Mouse (Mus musculus) ES-Bruce4 (cell line): Measurements from ENCODE around the gene Irak1bp1. TPM values are rescaled to one million over a fixed set of nuclear protein-coding genes. Genes with fewer than 3 reads are reported as not detected.

ENCODE experiments used
- H3K27ac ChIP-seq: 2 replicates; pipeline ENCODE4 v1.5.1; 2012; ENCODE audit warnings: low read length, inconsistent platforms; ENCODE audit not compliant: insufficient read depth
- H3K27me3 ChIP-seq: 2 replicates; pipeline ENCODE4 v1.6.1; 2012; ENCODE audit warnings: mild to moderate bottlenecking, low read length, inconsistent platforms; ENCODE audit not compliant: control insufficient read depth, poor library complexity, insufficient read depth, severe bottlenecking
- H3K36me3 ChIP-seq: 2 replicates; pipeline ENCODE4 v1.6.1; 2012; ENCODE audit warnings: inconsistent platforms, mild to moderate bottlenecking, low read length, moderate library complexity; ENCODE audit not compliant: control insufficient read depth, poor library complexity, insufficient read depth, severe bottlenecking
- H3K4me1 ChIP-seq: one replicate; pipeline ENCODE4 v1.8.1; 2011; ENCODE audit warnings: low read length; ENCODE audit not compliant: control insufficient read depth, insufficient read depth
- H3K4me3 ChIP-seq: 2 replicates; pipeline ENCODE4 v1.5.1; 2011; ENCODE audit warnings: low read depth, mild to moderate bottlenecking, low read length
- H3K9ac ChIP-seq: 2 replicates; pipeline ENCODE4 v1.6.1; 2012; ENCODE audit warnings: low read depth, mild to moderate bottlenecking, inconsistent platforms; ENCODE audit not compliant: poor library complexity, severe bottlenecking
- H3K9me3 ChIP-seq: replicated peaks from 2 replicates; pipeline ENCODE4 v1.6.1; 2012; ENCODE audit warnings: mild to moderate bottlenecking, low read length, inconsistent platforms; ENCODE audit not compliant: control insufficient read depth, poor library complexity, insufficient read depth, severe bottlenecking
- CTCF ChIP-seq: IDR thresholded peaks from one replicate; pipeline ENCODE4 v1.8.1; 2011; ENCODE audit warnings: low read depth, low read length
- EP300 ChIP-seq: IDR thresholded peaks from 2 replicates; pipeline ENCODE4 v1.6.1; 2011; ENCODE audit warnings: low read depth, low read length; ENCODE audit not compliant: insufficient read depth
- POLR2A ChIP-seq: IDR thresholded peaks from one replicate; pipeline ENCODE4 v1.8.1; 2011; ENCODE audit warnings: low read length; ENCODE audit not compliant: insufficient read depth
- polyA plus RNA-seq: library from polyadenylated mRNA; stranded (reverse); fragments of >200 nt; gene quantifications from 2 replicates; pipeline ENCODE4 v1.2.4, GENCODE M21; 2011; ENCODE audit warnings: low read depth; ENCODE audit not compliant: missing spikeins, insufficient read depth, insufficient read length

Gene Irak1bp1
- polyA plus RNA-seq, 1 experiment = 11.5 TPM

GRCm38 (mm10) chr9:82884177-82884576 lies 54.8 kb downstream of the Irak1bp1 start:
- no peak overlapping the region for H3K9ac ChIP-seq
- H3K4me3 ChIP-seq = no peak overlapping the region
- H3K36me3 ChIP-seq = peaks cover 34% of the 10 kb centered on the region
- H3K4me1 ChIP-seq = no peaks in the 10 kb centered on the region
- no peaks in the 10 kb centered on the region for H3K27me3 ChIP-seq
- H3K27ac ChIP-seq = no peak overlapping the region
- 0 out of 2 replicates have a peak, but pooled peaks cover 2% of the 10 kb centered on the region for H3K9me3 ChIP-seq
- TF ChIP-seq CTCF = no peak
- TF ChIP-seq POLR2A = no peak

- peaks cover 24% of the 10 kb centered on the region for H3K36me3 ChIP-seq
These were observed 59.3 kb downstream of the Irak1bp1 start for GRCm38 (mm10) chr9:82888645-82889044.

More at GRCm38 (mm10) chr9:82888645-82889044, 59.3 kb downstream of the Irak1bp1 start:
- H3K4me3 ChIP-seq = no peak overlapping the region
- H3K27ac ChIP-seq = no peak overlapping the region
- H3K4me1 ChIP-seq = no peaks in the 10 kb centered on the region
- H3K27me3 ChIP-seq = no peaks in the 10 kb centered on the region
- no peak overlapping the region for H3K9ac ChIP-seq
- 0 out of 2 replicates have a peak, but pooled peaks cover 2% of the 10 kb centered on the region for H3K9me3 ChIP-seq
- no peak for TF ChIP-seq CTCF
- no peak for TF ChIP-seq POLR2A
- no peak for TF ChIP-seq EP300

Other genes with a start within 250 kb of the Irak1bp1 start
- 91.4 and 98.9 TPM in 2 replicates for gene Phip, start 146.0 kb downstream of the Irak1bp1 start, polyA plus RNA-seq